Mouse (Mus musculus) brain, embryonic 14.5 days (tissue): ENCODE measurements around the gene Ankfy1.

Source experiments
- CTCF ChIP-seq: fragments of 200-500 bp; IDR thresholded peaks from 2 replicates; pipeline ENCODE4 v1.5.1; 2012; ENCODE audit warnings: inconsistent platforms, mild to moderate bottlenecking, moderate library complexity, borderline replicate concordance; ENCODE audit not compliant: insufficient read depth, insufficient read length; ENCODE audit errors: extremely low read depth
- POLR2A ChIP-seq: fragments of 200-500 bp; IDR thresholded peaks from 2 replicates; pipeline ENCODE4 v1.6.1; 2012; ENCODE audit warnings: mild to moderate bottlenecking, inconsistent platforms, borderline replicate concordance; ENCODE audit not compliant: poor library complexity, insufficient read depth, insufficient read length, severe bottlenecking; ENCODE audit errors: extremely low read depth

DNA sequence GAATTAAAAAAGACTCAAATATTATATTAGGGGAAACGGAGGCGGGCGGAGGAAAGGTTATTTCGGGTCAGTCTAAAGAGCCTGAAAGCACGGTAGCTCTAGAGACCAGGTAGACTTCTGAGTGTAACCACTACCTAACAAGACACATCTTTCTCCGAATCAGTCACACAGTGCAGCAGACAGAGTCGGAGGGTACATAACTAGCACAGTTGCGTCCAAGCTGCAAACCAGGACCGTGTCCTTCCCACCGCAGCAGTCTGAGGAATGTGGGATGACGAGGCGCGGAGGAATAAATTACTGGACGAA is 105.3 kb downstream of the Ankfy1 start:
- no peak for TF ChIP-seq POLR2A
- no peak for TF ChIP-seq CTCF
